Mouse (Mus musculus): ENCODE results near the gene Prox1.

DNA sequence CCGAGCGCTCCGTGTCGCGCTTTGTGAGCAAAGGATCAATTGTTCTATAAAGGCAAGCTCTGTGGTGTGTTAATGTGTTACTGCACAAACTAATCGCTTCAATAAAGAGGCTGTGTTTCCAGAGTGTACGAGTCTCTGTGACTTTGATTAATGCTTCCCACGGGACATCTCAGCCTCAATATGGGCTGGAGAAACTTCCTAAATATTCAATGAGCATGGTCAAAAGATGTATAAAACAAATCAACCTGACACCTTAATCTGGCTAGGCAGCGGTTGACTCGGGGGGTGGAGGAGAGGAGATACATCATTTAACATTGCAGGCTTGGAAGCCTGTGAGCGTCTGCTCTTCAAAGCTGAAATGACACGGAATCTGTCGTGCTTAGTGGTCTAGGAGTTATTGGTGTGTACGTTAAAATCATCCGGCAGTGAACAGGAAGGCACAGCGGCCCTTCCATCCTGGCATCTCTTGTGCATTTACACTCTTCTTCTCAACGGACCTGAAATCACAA is 21.2 kb downstream of the Prox1 start:
- TF ChIP-seq CTCF (IDR thresholded peaks at IDR 0.05; ENCODE audit: insufficient read depth, low read length) (no peak), POLR2A (IDR thresholded peaks at IDR 0.05; ENCODE audit: borderline replicate concordance, extremely low read depth, low read depth, low read length) (no peak)

All from lung, adult 2 months (tissue).